ENCODE assay signal across 9 mouse cellular contexts in the genomic region with DNA sequence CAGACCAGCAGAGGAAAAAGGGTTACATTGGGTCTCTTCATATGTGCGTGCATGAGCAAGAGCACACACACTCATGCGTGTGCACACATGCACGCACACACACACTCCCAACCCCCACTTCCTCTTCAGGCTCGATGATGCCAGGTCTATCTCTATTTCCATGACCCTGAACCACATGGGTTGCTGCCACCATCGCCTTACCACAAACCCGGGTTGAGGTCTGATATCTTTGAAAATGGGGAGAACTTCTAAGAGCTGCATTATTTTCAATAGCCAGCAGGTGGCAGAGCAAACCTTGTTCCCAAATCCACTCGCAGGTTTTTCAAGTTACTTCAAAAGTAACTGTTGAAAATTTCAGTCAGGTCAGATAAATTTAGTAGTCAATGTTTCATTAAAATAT.
DNase-seq lines count a peak whose midpoint lies in the region; TF ChIP-seq lines count a peak whose summit lies in the region.
"Had no signal": no experiment of that assay in that cellular context is flagged by ENCODE, and none has a peak within 500 bp of the region (broad histone marks: within the 10 kb centered on the region; RNA-seq: fewer than 3 reads in every experiment).

No protein-coding gene starts in this region.

- DNase-seq in adrenal gland, adult 2 months, result peak; percentile 22
- no peak for DNase-seq in adrenal gland, postnatal 25 days
- DNase-seq in left cerebral cortex, adult 2 months (ENCODE audit: extremely low spot score in 1 of 2, low spot score in 2 of 2), result peak in 1 of 2 experiments; percentile 41
- no peak for DNase-seq in left cerebral cortex, postnatal 10 days (ENCODE audit: extremely low spot score in 1 of 2, low spot score in 2 of 2)
- peak; percentile 53 for DNase-seq in MEL-GATA-1-ER (ENCODE audit: extremely low read depth, low read depth)
- DNase-seq in embryo, embryonic 11.5 days (ENCODE audit: low read depth, low spot score), result peak; percentile 46
- DNase-seq in lung, postnatal 10 days, result peak; percentile 55
- peak; percentile 66 for DNase-seq in thymus, postnatal 4 days

- intact Hi-C loops in left cerebral cortex, adult 2 months (cut with DNase I), result loop anchor here (1.0 to 10.0 kb wide), 3 partner anchors 126 to 697 kb away; a partner anchor contains a TSS
- intact Hi-C loops in left cerebral cortex, postnatal 10 days (cut with DNase I), result loop anchor here (2.0 to 5.0 kb wide), 2 partner anchors 127 to 705 kb away; no protein-coding TSS in a partner anchor

- no peak overlapping the region for H3K27ac ChIP-seq in left cerebral cortex, adult 2 months

- TF ChIP-seq CTCF in left cerebral cortex, adult 2 months (IDR thresholded peaks at IDR 0.05), result peak; percentile 88

- H3K4me3 ChIP-seq in left cerebral cortex, adult 2 months, result no peak overlapping the region
- H3K4me3 ChIP-seq: myocyte had no signal

Comparison
In these comparisons a context has a peak if more than half of its experiments do, and no peak if none do; other contexts are left out.
1. DNase-seq: peak in adrenal gland, adult 2 months (single experiment), MEL-GATA-1-ER (single experiment), embryo, embryonic 11.5 days (single experiment), lung, postnatal 10 days (single experiment) and thymus, postnatal 4 days (single experiment); none in adrenal gland, postnatal 25 days (single experiment) and left cerebral cortex, postnatal 10 days (0 of 2).